Mouse (Mus musculus) cerebellum, adult (tissue): ENCODE data around the gene 4930524B15Rik.

Experiments
- ATAC-seq: cut with Nextera tagmentation; 2 replicates; pipeline ENCODE4 v1.9.2; 2017; ENCODE audit warnings: mild to moderate bottlenecking, moderate library complexity, mixed read lengths; ENCODE audit not compliant: insufficient number of reproducible peaks, low FRiP score, low TSS enrichment

Gene 4930524B15Rik

DNA sequence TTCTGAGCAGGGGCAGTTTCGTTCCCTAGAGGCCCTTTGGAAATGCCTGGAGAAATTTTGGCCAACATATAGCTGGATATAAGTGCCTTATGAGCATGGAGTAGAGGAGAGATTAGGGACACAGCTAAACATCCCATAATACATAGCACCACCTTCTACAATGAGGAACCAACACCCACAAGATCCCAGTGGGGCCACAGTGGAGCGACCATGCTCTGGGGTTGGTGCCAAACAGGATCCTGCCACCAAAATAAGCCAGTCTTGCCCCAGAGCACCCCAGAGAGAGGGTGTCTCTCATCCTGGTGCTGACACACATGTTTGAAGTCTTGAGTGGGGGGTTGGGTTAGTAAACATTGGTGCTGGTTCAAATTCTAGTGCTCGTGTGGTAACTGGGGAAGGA lies 63.2 kb downstream of the 4930524B15Rik start:
- ATAC-seq = no peak
